15 mouse cellular contexts compared by ENCODE assay signal in the genomic region with DNA sequence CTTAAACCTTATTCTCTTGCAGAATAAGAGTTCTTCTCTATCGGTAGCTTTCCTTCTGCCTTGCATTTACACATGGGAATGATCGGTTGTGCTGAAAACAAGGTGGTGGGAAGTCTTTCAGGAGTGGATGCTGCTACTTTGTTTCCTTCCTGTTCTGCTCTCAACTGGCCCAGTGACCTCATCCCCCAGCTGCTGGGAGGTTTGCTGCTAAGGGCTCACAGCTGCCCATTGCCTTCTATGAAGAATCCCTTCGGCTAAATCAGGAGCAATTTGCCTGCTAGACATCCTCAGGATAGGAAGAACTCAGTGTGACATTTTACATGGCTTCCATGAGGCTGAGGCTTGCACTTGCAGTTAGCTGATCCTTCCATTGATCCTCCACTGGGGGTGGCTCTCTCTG. TPM values are rescaled to one million over a fixed set of nuclear protein-coding genes. Genes with fewer than 3 reads are reported as not detected.
A peak's percentile ranks its signal among the peaks of the same experiment; 100 is the strongest.
DNase-seq lines count a peak whose midpoint lies in the region; ATAC-seq and TF ChIP-seq lines count a peak whose summit lies in the region.
"Had no signal": no experiment of that assay in that cellular context is flagged by ENCODE, and none has a peak within 500 bp of the region (broad histone marks: within the 10 kb centered on the region; RNA-seq: fewer than 3 reads in every experiment).

No protein-coding gene starts in this region.

- peak overlapping the region; percentile 76 for H3K27ac ChIP-seq in heart, embryonic 12.5 days (ENCODE audit: poor library complexity, severe bottlenecking)
- H3K27ac ChIP-seq in heart, adult 2 months, result no peak overlapping the region
- H3K27ac ChIP-seq in kidney, postnatal 0 days, result no peak overlapping the region
- H3K27ac ChIP-seq: hindbrain, embryonic 15.5 days; layer of hippocampus, adult 2 months; liver, embryonic 14.5 days had no signal

- H3K9me3 ChIP-seq in heart, embryonic 12.5 days (replicated peaks), result no peaks in the 10 kb centered on the region
- no peaks in the 10 kb centered on the region for H3K9me3 ChIP-seq in kidney, postnatal 0 days (replicated peaks; ENCODE audit: low read length)
- H3K9me3 ChIP-seq: hindbrain, embryonic 15.5 days had no signal

- TF ChIP-seq CTCF in heart, adult 2 months (IDR thresholded peaks at IDR 0.05), result no peak
- TF ChIP-seq CTCF in kidney, postnatal 0 days (IDR thresholded peaks at IDR 0.05; ENCODE audit: low read depth), result no peak

- intact Hi-C loops in heart, adult 2 months (cut with DNase I), result no loop called here

- TF ChIP-seq EP300 in heart, adult 2 months (IDR thresholded peaks at IDR 0.05; ENCODE audit: insufficient read depth, low read depth, low read length), result no peak

- no peak overlapping the region for H3K4me3 ChIP-seq in heart, embryonic 12.5 days
- no peak overlapping the region for H3K4me3 ChIP-seq in heart, adult 2 months
- H3K4me3 ChIP-seq in kidney, postnatal 0 days (replicated peaks; ENCODE audit: low read depth, low read length), result no peak overlapping the region
- H3K4me3 ChIP-seq: hindbrain, embryonic 15.5 days; layer of hippocampus, adult 2 months had no signal

- no peaks in the 10 kb centered on the region for H3K36me3 ChIP-seq in heart, embryonic 12.5 days
- H3K36me3 ChIP-seq in heart, adult 2 months (ENCODE audit: control insufficient read depth, insufficient read depth, low read length), result no peaks in the 10 kb centered on the region
- H3K36me3 ChIP-seq in kidney, postnatal 0 days (ENCODE audit: insufficient read depth, low read length), result no peaks in the 10 kb centered on the region
- H3K36me3 ChIP-seq: hindbrain, embryonic 15.5 days had no signal

- H3K9ac ChIP-seq in heart, embryonic 12.5 days, result no peak overlapping the region
- H3K9ac ChIP-seq in heart, adult 2 months (ENCODE audit: low read depth, low read length), result no peak overlapping the region
- H3K9ac ChIP-seq in kidney, postnatal 0 days (ENCODE audit: low read depth, low read length), result 0 out of 2 replicates have a peak overlapping the region, but pooled peaks have one; percentile 8
- H3K9ac ChIP-seq: hindbrain, embryonic 15.5 days; liver, embryonic 14.5 days had no signal

- ATAC-seq in heart, embryonic 12.5 days (ENCODE audit: insufficient number of reproducible peaks, low FRiP score), result no peak
- no peak for ATAC-seq in kidney, postnatal 0 days (replicated peaks; ENCODE audit: low FRiP score, low read depth)
- ATAC-seq: forebrain, embryonic 14.5 days had no signal

- DNase-seq in heart, adult 2 months, result no peak
- DNase-seq in kidney, postnatal 0 days (ENCODE audit: low spot score), result peak; percentile 47
- no peak for DNase-seq in kidney, postnatal 14 days
- DNase-seq in embryo, embryonic 10.5 days (ENCODE audit: low spot score), result peak; percentile 37
- DNase-seq in heart, postnatal 4 days, result peak; percentile 19
- no peak for DNase-seq in spleen, adult 18-20 months
- DNase-seq in left cerebral cortex, adult 11 months (ENCODE audit: low spot score), result no peak
- DNase-seq: cerebellum, adult 18-20 months; thymus, postnatal 14 days had no signal

- H3K79me2 ChIP-seq in heart, adult 2 months (replicated peaks; ENCODE audit: control insufficient read depth, insufficient read depth, low read length), result no peaks in the 10 kb centered on the region

- H3K4me1 ChIP-seq in heart, embryonic 12.5 days (replicated peaks), result peaks cover 9% of the 10 kb centered on the region
- H3K4me1 ChIP-seq in heart, adult 2 months (ENCODE audit: control insufficient read depth, insufficient read depth, low read length), result no peaks in the 10 kb centered on the region
- H3K4me1 ChIP-seq in kidney, postnatal 0 days (replicated peaks; ENCODE audit: insufficient read depth, low read length), result peaks cover 11% of the 10 kb centered on the region; the same call in 1 of the 2 replicates

- TF ChIP-seq POLR2A in heart, adult 2 months (IDR thresholded peaks at IDR 0.05; ENCODE audit: insufficient read depth, low read depth, low read length), result no peak

- no peaks in the 10 kb centered on the region for H3K27me3 ChIP-seq in heart, embryonic 12.5 days (replicated peaks)
- H3K27me3 ChIP-seq in heart, adult 2 months (ENCODE audit: control insufficient read depth, insufficient read depth, low read length), result no peaks in the 10 kb centered on the region
- H3K27me3 ChIP-seq in kidney, postnatal 0 days (ENCODE audit: insufficient read depth, low read length), result no peaks in the 10 kb centered on the region
- H3K27me3 ChIP-seq: hindbrain, embryonic 15.5 days had no signal

- no peak overlapping the region for H3K4me2 ChIP-seq in heart, embryonic 12.5 days
- H3K4me2 ChIP-seq in kidney, postnatal 0 days (ENCODE audit: low read length), result no peak overlapping the region
- H3K4me2 ChIP-seq: hindbrain, embryonic 15.5 days had no signal

- 47% methylated on average over 3 of the region's 3 CpGs for WGBS in heart, embryonic 12.5 days
- WGBS in heart, adult 2 months, result 27% methylated on average over 3 of the region's 3 CpGs
- 41% methylated on average over 3 of the region's 3 CpGs for WGBS in kidney, postnatal 0 days

RNA-seq across cellular contexts. Expression of a gene that starts 28.0 kb away (rescaled TPM):
- polyA plus RNA-seq in heart, embryonic 12.5 days (2016; fragmentation: Nextera tagmentation; extraction: Ambion mirVana), result 5.6 and 7.4 TPM in 2 replicates
- total RNA-seq in heart, adult 2 months (2021), result under 1 TPM; 0.26 to 0.32 TPM
- polyA plus RNA-seq in heart, adult 2 months (2012; rRNA removed), result 0.25 and 0.26 TPM in 2 replicates
- polyA plus RNA-seq in kidney, postnatal 0 days (2015; fragmentation: Nextera tagmentation; extraction: Ambion mirVana), result 13.6 and 15.6 TPM in 2 replicates
- total RNA-seq in heart, postnatal 4 days (2021), result 1 to 10 TPM in 1 of 2 experiments, under 1 TPM in 1; 0.86 to 1.1 TPM
- total RNA-seq: MEL had no signal

Comparison
In these comparisons a context has a peak if more than half of its experiments do, and no peak if none do; other contexts are left out.
1. DNase-seq: peak in kidney, postnatal 0 days (single experiment), embryo, embryonic 10.5 days (single experiment) and heart, postnatal 4 days (single experiment); none in heart, adult 2 months (0 of 2), kidney, postnatal 14 days (single experiment), spleen, adult 18-20 months (0 of 2) and left cerebral cortex, adult 11 months (single experiment).